Mouse (Mus musculus) liver, adult 2 months (tissue): Measurements from ENCODE around the gene Aftph.

Experiments
- CTCF ChIP-seq: fragments of 200-500 bp; IDR thresholded peaks from 2 replicates; pipeline ENCODE4 v1.5.1; 2011; ENCODE audit warnings: low read depth, low read length, control low read depth
- POLR2A ChIP-seq: fragments of 200-500 bp; IDR thresholded peaks from 2 replicates; pipeline ENCODE4 v1.6.1; 2011; ENCODE audit warnings: low read length, control low read depth; ENCODE audit not compliant: insufficient read depth; ENCODE audit errors: extremely low read depth

DNA sequence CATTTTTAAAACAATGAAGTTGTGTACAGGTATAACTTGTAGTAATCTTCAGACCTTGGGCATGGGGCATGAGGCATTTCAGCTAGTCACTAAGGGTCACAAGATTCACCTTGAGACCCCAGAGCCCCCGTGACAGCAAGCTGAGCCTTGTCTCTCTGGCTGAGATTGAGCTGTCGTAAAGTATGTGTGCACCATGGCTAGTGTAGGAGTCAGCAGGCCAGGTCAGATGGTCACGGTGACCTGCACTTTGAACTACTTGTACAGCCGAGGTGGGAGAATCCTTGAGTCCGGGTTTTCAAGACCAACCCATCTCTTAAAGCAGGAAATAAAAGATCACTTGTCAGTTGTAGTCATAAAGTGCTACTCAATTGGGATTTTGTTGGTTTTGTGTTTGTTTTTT, 98.2 kb downstream of the Aftph start:
- TF ChIP-seq POLR2A (no peak), CTCF (no peak)
